Comparison of ENCODE assay signal across 22 mouse cellular contexts in the genomic region with DNA sequence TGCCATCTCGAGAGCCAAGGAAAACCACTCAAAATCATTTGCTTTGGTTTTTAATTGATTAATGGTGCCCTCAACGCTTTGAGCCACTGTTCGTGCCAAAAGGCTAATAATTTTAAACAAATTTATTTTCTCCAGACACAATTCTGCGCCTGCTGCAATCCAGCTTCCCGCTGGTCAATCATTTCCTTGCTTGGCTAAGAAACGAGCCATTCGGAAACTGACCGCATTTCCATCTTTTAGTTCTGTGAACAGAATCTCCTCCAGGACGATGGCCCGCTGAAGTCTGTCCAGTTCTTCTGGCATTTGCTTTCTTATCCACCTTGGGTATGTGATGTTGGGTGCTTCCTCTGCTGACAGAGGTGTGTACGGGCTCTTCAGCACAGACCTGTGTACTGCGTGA. TPM values are rescaled to one million over a fixed set of nuclear protein-coding genes. Genes with fewer than 3 reads are reported as not detected.
A peak's percentile ranks its signal among the peaks of the same experiment; 100 is the strongest.
DNase-seq lines count a peak whose midpoint lies in the region; ATAC-seq lines count a peak whose summit lies in the region.
"Had no signal": no experiment of that assay in that cellular context is flagged by ENCODE, and none has a peak within 500 bp of the region (broad histone marks: within the 10 kb centered on the region; RNA-seq: fewer than 3 reads in every experiment).

No protein-coding gene starts in this region.

- ATAC-seq in kidney, embryonic 14.5 days (ENCODE audit: low FRiP score, low TSS enrichment): no peak
- ATAC-seq in liver, embryonic 15.5 days (ENCODE audit: insufficient read depth): no peak
- ATAC-seq: forebrain, embryonic 14.5 days had no signal

- H3K27me3 ChIP-seq in kidney, embryonic 14.5 days (ENCODE audit: control insufficient read depth, insufficient read depth, low read length): no peaks in the 10 kb centered on the region
- no peaks in the 10 kb centered on the region for H3K27me3 ChIP-seq in liver, embryonic 15.5 days
- H3K27me3 ChIP-seq: embryonic facial prominence, embryonic 13.5 days; embryonic facial prominence, embryonic 15.5 days; forebrain, embryonic 12.5 days had no signal

- peak; percentile 56 for DNase-seq in kidney, adult 9 months
- no peak for DNase-seq in kidney, postnatal 14 days
- peak; percentile 33 for DNase-seq in kidney, postnatal 10 days
- DNase-seq in liver: no peak
- DNase-seq: adrenal gland, adult 2 months; adrenal gland, postnatal 10 days; adrenal gland, postnatal 25 days; cerebellum, adult 11 months; cerebellum, adult 18-20 months; cerebellum, adult 8-10 months; cerebellum, adult 9-11 months; cerebellum, postnatal 14 days; cerebellum, postnatal 36 days; embryo, embryonic 11 days had no signal

- WGBS in kidney, embryonic 14.5 days: 69% methylated on average over 12 of the region's 12 CpGs
- 85% methylated on average over 12 of the region's 12 CpGs for WGBS in liver, embryonic 15.5 days (ENCODE audit: insufficient replicate concordance)

- H3K4me2 ChIP-seq in kidney, embryonic 14.5 days (replicated peaks; ENCODE audit: low read depth, low read length): no peak overlapping the region
- no peak overlapping the region for H3K4me2 ChIP-seq in liver, embryonic 15.5 days
- H3K4me2 ChIP-seq: embryonic facial prominence, embryonic 13.5 days; embryonic facial prominence, embryonic 15.5 days; forebrain, embryonic 12.5 days had no signal

- no peaks in the 10 kb centered on the region for H3K9me3 ChIP-seq in kidney, embryonic 14.5 days (ENCODE audit: control insufficient read depth, low read length)
- no peaks in the 10 kb centered on the region for H3K9me3 ChIP-seq in liver, embryonic 15.5 days (replicated peaks)
- H3K9me3 ChIP-seq: embryonic facial prominence, embryonic 13.5 days; embryonic facial prominence, embryonic 15.5 days; forebrain, embryonic 10.5 days; forebrain, embryonic 12.5 days had no signal

- H3K4me3 ChIP-seq in kidney, embryonic 14.5 days (ENCODE audit: low read length): no peak overlapping the region
- no peak overlapping the region for H3K4me3 ChIP-seq in liver, embryonic 15.5 days (replicated peaks)
- H3K4me3 ChIP-seq: embryonic facial prominence, embryonic 13.5 days; embryonic facial prominence, embryonic 15.5 days; erythroblast, embryonic 14.5 days; forebrain, embryonic 10.5 days; forebrain, embryonic 12.5 days had no signal

- peaks cover 3% of the 10 kb centered on the region; the same call in 1 of the 2 replicates for H3K36me3 ChIP-seq in kidney, embryonic 14.5 days (ENCODE audit: control insufficient read depth, insufficient read depth, low read length)
- H3K36me3 ChIP-seq in liver, embryonic 15.5 days (replicated peaks): peaks cover 33% of the 10 kb centered on the region

- H3K4me1 ChIP-seq in kidney, embryonic 14.5 days (ENCODE audit: control insufficient read depth, insufficient read depth, low read length): peaks cover 17% of the 10 kb centered on the region
- H3K4me1 ChIP-seq in liver, embryonic 15.5 days (replicated peaks): peaks cover 59% of the 10 kb centered on the region

- no peak overlapping the region for H3K9ac ChIP-seq in kidney, embryonic 14.5 days (ENCODE audit: low read depth, low read length)
- no peak overlapping the region for H3K9ac ChIP-seq in liver, embryonic 15.5 days
- H3K9ac ChIP-seq: embryonic facial prominence, embryonic 13.5 days; embryonic facial prominence, embryonic 15.5 days; forebrain, embryonic 12.5 days had no signal

- H3K27ac ChIP-seq in kidney, embryonic 14.5 days (ENCODE audit: low read depth, low read length): no peak overlapping the region
- 0 out of 2 replicates have a peak overlapping the region, but pooled peaks have one; percentile 16 for H3K27ac ChIP-seq in liver, embryonic 15.5 days (replicated peaks)
- H3K27ac ChIP-seq: embryonic facial prominence, embryonic 13.5 days; embryonic facial prominence, embryonic 15.5 days; forebrain, embryonic 10.5 days; forebrain, embryonic 12.5 days had no signal

RNA-seq across cellular contexts. Expression of a gene that starts 4.5 kb away (rescaled TPM):
- polyA plus RNA-seq in kidney, embryonic 14.5 days (2014; fragmentation: Nextera tagmentation; extraction: Ambion mirVana): 7.7 and 13.3 TPM in 2 replicates
- 8.1 and 9.0 TPM in 2 replicates for polyA plus RNA-seq in liver, embryonic 15.5 days (2015; fragmentation: Nextera tagmentation; extraction: Ambion mirVana)

Comparison
In these comparisons a context has a peak if more than half of its experiments do, and no peak if none do; other contexts are left out.
1. DNase-seq: peak in kidney, adult 9 months (single experiment) and kidney, postnatal 10 days (single experiment); none in kidney, postnatal 14 days (single experiment) and liver (single experiment).